Mouse (Mus musculus): Measurements from ENCODE around the gene Urm1. TPM values are rescaled to one million over a fixed set of nuclear protein-coding genes. Genes with fewer than 3 reads are reported as not detected.
"Not testable (repeated sequence)": the region's sequence is repeated elsewhere in the genome, so short reads cannot be mapped to it uniquely, and the experiment has no call there.

Gene Urm1
- polyA plus RNA-seq, 1 experiment = 42.3 TPM

DNA sequence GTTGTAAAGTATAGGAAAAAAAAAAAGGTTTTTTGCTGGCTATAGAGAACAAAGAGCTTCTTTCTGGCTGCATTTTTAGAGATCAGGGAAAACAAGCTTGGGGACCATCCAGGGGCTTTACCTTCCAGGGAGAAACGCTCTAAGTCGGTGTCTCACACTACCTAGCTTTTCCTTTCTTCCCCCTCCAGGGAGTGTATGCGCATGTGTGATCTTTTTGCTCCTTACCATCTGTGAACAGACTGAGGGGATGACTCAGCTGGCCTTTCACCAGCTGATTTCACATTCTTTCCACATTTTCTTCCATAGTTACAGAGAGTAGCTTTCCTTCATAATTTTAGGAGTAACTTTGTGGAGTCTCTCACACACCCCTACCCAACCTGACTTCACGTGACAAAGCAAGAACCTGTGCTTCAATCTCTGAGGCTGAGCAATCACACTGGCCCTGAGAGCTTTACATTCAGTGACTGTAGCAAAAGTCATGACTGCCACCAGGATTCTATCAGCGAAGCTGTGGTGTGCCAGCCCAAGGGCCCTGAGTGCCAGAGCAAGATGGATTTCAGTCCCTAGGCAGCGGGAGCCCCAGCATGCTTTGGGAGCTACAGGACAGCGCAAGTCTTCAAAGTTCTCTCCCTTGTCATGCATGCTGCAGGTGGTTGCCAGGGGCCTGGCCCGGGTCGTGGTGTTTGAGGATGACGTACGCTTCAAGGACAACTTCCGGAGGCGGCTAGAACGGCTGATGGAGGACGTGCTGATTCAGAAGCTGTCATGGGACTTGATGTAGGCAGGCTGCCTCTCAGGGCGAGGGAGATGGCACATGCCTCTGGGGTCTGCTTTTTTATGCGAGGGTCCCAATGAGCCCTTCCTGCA lies 60.3 kb downstream of the Urm1 start:
- 80% methylated on average over 17 of the region's 17 CpGs for WGBS
- Histone ChIP-seq H3K27ac (ENCODE audit: insufficient read depth, low read depth, low read length) (no peak overlapping the region), H3K4me1 (ENCODE audit: control insufficient read depth, insufficient read depth, insufficient read length, low read length) (no peaks in the 10 kb centered on the region), H3K4me3 (ENCODE audit: low read depth, low read length) (no peak overlapping the region), H3K36me3 (ENCODE audit: control insufficient read depth, insufficient read depth, low read length) (no peaks in the 10 kb centered on the region), H3K27me3 (ENCODE audit: control insufficient read depth, insufficient read depth, low read length) (no peaks in the 10 kb centered on the region)
- TF ChIP-seq POLR2A (IDR thresholded peaks at IDR 0.05; ENCODE audit: low read depth, low read length) (no peak), CTCF (IDR thresholded peaks at IDR 0.05; ENCODE audit: extremely low read depth, insufficient read length, insufficient replicate concordance, low read depth, low read length) (no peak)

DNA sequence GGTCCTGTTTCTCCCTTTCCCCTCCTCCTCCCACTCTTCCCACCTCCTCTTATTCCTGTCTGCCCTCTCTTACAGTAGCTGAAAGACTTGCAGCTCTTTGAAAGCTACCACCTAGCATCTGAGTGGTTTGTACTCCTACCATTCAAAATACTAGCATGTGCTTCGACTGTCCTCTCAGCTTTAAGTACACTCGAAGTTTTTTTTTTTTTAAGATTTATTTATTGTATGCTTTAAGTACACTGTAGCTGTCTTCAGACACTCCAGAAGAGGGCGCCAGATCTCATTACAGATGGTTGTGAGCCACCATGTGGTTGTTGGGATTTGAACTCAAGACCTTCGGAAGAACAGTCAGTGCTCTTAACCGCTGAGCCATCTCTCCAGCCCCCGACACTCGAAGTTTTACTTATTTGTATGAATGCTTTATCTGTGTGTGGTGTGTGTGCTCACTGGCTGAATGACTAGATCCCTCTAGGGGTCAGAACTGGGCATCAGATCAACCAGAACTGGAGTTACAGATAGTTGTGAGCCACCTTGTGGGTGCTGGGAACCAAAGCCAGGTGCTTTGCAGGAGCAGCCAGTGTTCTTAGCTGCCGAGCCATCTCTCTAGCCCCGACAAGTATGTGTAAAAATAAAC lies 66.9 kb downstream of the Urm1 start:
- peaks cover 14% of the 10 kb centered on the region for H3K4me1 ChIP-seq (ENCODE audit: control insufficient read depth, insufficient read depth, insufficient read length, low read length)
- 78% methylated on average over 9 of the region's 9 CpGs for WGBS

DNA sequence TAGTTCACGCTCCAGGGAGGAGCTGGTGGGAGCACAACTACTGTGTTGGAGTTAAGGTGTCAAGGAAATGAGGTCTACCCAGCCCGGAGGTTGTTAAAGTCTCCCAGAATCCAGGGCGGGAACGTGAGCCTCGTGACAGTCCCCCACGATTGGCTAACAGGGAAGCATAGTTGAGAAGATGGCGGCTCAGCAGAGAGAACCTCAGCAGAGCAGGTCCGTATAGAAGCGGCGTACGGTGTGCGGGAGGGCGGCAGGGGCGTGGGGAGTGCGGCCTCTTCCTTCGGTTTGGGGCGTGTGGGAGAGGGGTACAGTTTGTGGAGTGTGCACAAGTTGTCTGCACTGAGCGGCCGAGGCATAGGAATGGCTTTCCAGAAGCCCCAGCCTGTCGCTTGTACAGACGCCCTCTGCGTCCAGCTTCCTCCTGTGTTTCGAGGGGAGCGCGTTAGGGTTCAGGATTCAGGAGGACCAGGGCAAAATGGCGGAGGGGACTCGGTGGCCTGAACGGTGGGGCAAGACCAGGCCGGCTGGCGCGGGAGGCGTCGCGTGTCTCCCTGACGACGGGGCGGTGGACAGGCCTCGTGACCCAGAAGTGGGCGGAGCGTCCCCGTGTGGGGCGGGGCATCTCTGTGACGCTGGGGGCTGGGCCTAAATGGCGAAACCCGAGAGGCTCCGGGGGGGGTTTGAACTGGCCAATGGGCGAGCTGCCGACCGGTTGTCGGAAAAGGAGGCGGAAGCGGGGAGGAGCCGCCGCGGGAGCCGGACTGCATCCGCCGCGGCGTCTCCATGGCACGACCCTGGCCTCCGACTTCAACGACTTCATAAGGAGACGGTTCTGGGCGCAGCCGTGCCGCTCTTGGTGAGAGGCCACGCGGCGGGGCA lies 69.4 kb downstream of the Urm1 start, which contains the start of gene Odf2:
Odf2 (plus strand) TSS at position 156 of the 879 bp plus-strand sequence.
- WGBS = 1% methylated on average over 70 of the region's 70 CpGs
- peaks cover 14% of the 10 kb centered on the region for H3K4me1 ChIP-seq (ENCODE audit: control insufficient read depth, insufficient read depth, insufficient read length, low read length)
- no peak for TF ChIP-seq CTCF (IDR thresholded peaks at IDR 0.05; ENCODE audit: extremely low read depth, insufficient read length, insufficient replicate concordance, low read depth, low read length)
- no peak; the same call in 1 of the 2 replicates for TF ChIP-seq POLR2A (IDR thresholded peaks at IDR 0.05; ENCODE audit: low read depth, low read length)
- peak within 1 kb of the TSS; percentile 97 for H3K4me3 ChIP-seq (ENCODE audit: low read depth, low read length)
- H3K27me3 ChIP-seq (ENCODE audit: control insufficient read depth, insufficient read depth, low read length) = no peaks in the 10 kb centered on the region
- peak within 1 kb of the TSS; percentile 19; the same call in 1 of the 2 replicates for H3K27ac ChIP-seq (ENCODE audit: insufficient read depth, low read depth, low read length)
- H3K36me3 ChIP-seq (ENCODE audit: control insufficient read depth, insufficient read depth, low read length) = peaks cover 14% of the 10 kb centered on the region

More for the DNA sequence above, 66.9 kb downstream of the Urm1 start:
- H3K36me3 ChIP-seq (ENCODE audit: control insufficient read depth, insufficient read depth, low read length); H3K27me3 ChIP-seq (ENCODE audit: control insufficient read depth, insufficient read depth, low read length); H3K4me3 ChIP-seq (ENCODE audit: low read depth, low read length); H3K27ac ChIP-seq (ENCODE audit: insufficient read depth, low read depth, low read length): not testable (repeated sequence)

DNA sequence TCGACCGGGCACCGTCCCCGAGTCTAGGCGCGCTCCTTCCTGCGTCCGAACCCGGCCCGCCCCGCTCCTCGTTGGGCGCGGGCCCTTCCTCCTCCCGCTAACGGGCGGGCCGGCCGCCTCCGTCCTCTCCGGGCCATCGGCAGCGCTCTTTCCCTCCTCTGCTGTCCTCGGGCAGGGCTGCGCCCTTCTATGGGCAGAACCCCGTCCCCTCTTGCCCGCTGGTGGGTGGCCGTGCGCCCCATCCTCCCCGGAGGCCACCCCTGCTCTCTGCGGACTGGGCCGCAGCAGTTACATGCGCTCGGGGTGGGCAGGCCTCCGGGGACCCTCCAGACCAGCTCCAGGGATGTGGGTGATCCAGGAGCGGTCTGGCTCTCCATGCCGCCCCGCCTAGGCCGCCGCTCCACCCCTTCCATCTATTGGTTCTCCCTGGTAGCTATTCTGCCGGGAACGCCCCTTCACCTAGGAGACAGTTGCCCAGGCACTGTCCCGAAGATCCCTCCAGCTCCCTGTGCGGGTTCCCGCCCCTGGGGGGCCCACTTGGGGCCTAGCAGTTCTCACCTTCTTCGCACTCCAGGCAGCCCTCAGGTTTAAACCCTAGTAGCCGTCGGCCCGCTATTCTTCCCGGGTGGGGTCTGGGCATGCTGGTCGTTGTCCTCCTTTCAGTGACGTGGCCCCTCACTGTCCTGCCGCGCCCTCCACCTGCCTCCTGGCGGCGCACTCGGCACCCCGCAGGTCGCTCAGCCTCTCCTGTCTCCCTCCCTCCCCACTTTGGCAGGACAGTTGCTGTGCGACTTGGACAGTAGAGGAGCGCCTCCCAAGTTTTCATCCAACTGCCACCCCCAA lies 70.3 kb downstream of the Urm1 start:
- peaks cover 14% of the 10 kb centered on the region for H3K4me1 ChIP-seq (ENCODE audit: control insufficient read depth, insufficient read depth, insufficient read length, low read length)
- H3K27ac ChIP-seq (ENCODE audit: insufficient read depth, low read depth, low read length) = peak overlapping the region; percentile 19; the same call in 1 of the 2 replicates
- WGBS = 2% methylated on average over 60 of the region's 61 CpGs
- H3K27me3 ChIP-seq (ENCODE audit: control insufficient read depth, insufficient read depth, low read length) = no peaks in the 10 kb centered on the region
- H3K36me3 ChIP-seq (ENCODE audit: control insufficient read depth, insufficient read depth, low read length) = peaks cover 17% of the 10 kb centered on the region
- TF ChIP-seq CTCF (IDR thresholded peaks at IDR 0.05; ENCODE audit: extremely low read depth, insufficient read length, insufficient replicate concordance, low read depth, low read length) (peak; percentile 15; the same call in 1 of the 2 replicates), POLR2A (IDR thresholded peaks at IDR 0.05; ENCODE audit: low read depth, low read length) (no peak)
- H3K4me3 ChIP-seq (ENCODE audit: low read depth, low read length) = peak overlapping the region; percentile 97

DNA sequence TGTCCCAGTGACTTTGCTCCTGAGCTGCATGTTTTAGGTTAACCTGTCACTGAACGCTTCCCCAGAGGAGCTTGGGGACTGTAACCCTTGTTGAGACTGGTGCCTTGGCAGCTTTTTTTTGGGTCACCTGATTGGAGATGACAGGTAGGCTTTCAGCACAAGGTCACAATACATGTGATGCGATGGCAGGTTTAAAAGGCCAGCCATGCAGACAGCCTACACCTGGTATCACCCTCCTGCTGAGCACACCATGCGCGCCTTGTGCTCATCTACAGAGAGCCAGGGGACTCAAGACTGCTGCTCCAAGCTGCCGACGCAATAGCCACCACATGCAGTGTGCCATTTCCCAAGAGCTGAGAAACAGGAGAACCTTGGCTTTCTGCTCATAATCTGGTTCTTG lies 71.9 kb downstream of the Urm1 start:
- H3K27ac ChIP-seq (ENCODE audit: insufficient read depth, low read depth, low read length) = no peak overlapping the region
- peaks cover 14% of the 10 kb centered on the region for H3K4me1 ChIP-seq (ENCODE audit: control insufficient read depth, insufficient read depth, insufficient read length, low read length)
- WGBS = 96% methylated on average over 6 of the region's 6 CpGs
- no peaks in the 10 kb centered on the region for H3K27me3 ChIP-seq (ENCODE audit: control insufficient read depth, insufficient read depth, low read length)
- H3K4me3 ChIP-seq (ENCODE audit: low read depth, low read length) = no peak overlapping the region
- TF ChIP-seq POLR2A (IDR thresholded peaks at IDR 0.05; ENCODE audit: low read depth, low read length) = no peak
- no peak for TF ChIP-seq CTCF (IDR thresholded peaks at IDR 0.05; ENCODE audit: extremely low read depth, insufficient read length, insufficient replicate concordance, low read depth, low read length)
- peaks cover 28% of the 10 kb centered on the region for H3K36me3 ChIP-seq (ENCODE audit: control insufficient read depth, insufficient read depth, low read length)

Other genes with a start within 250 kb of the Urm1 start
- 15.5 and 25.1 TPM in 2 replicates for gene Rapgef1, start 200.4 kb upstream of the Urm1 start, polyA plus RNA-seq (2012; rRNA removed)
- 0.81 and 4.0 TPM in 2 replicates for gene Gm13420, start 68.4 kb upstream of the Urm1 start, polyA plus RNA-seq (2012; rRNA removed)
- gene Gm13547, start 60.8 kb upstream of the Urm1 start, polyA plus RNA-seq (2012; rRNA removed) = not detected in 2 replicates
- gene Coq4, start 32.6 kb upstream of the Urm1 start, polyA plus RNA-seq (2012; rRNA removed) = 83.4 and 95.1 TPM in 2 replicates
- 20.1 and 29.8 TPM in 2 replicates for gene Trub2, start 31.6 kb upstream of the Urm1 start, polyA plus RNA-seq (2012; rRNA removed)
- 225 and 822 TPM in 2 replicates for gene Slc27a4, start 17.4 kb upstream of the Urm1 start, polyA plus RNA-seq (2012; rRNA removed)
- 3.5 and 5.9 TPM in 2 replicates for gene Cercam, start 49.1 kb downstream of the Urm1 start, polyA plus RNA-seq (2012; rRNA removed)
- 8.2 and 14.0 TPM in 2 replicates for gene Odf2, start 69.1 kb downstream of the Urm1 start, polyA plus RNA-seq (2012; rRNA removed)
- 4.4 and 7.4 TPM in 2 replicates for gene Gle1, start 115.4 kb downstream of the Urm1 start, polyA plus RNA-seq (2012; rRNA removed)
- gene Sptan1, start 145.5 kb downstream of the Urm1 start, polyA plus RNA-seq (2012; rRNA removed) = 101 and 221 TPM in 2 replicates
- 7.5 and 8.3 TPM in 2 replicates for gene Wdr34, start 228.8 kb downstream of the Urm1 start, polyA plus RNA-seq (2012; rRNA removed)
- 19.2 and 40.4 TPM in 2 replicates for gene Set, start 237.3 kb downstream of the Urm1 start, polyA plus RNA-seq (2012; rRNA removed)